Mouse (Mus musculus) bone marrow, adult 2 months (tissue): ENCODE measurements around the gene Bdh2.

Experiments used
- CTCF ChIP-seq: fragments of 200-500 bp; IDR thresholded peaks from 2 replicates; pipeline ENCODE4 v1.5.1; 2011; ENCODE audit warnings: low read length, control low read depth; ENCODE audit not compliant: control insufficient read depth, insufficient read depth
- POLR2A ChIP-seq: fragments of 200-500 bp; IDR thresholded peaks from 2 replicates; pipeline ENCODE4 v1.6.1; 2011; ENCODE audit warnings: low read depth, mild to moderate bottlenecking, control low read depth, low read length, borderline replicate concordance; ENCODE audit not compliant: control insufficient read depth

- TF ChIP-seq POLR2A (no peak), CTCF (no peak)
Observed at GRCm38 (mm10) chr3:135347739-135348264, 66.8 kb downstream of the Bdh2 start, which contains the start of gene Slc9b1.
